Mouse (Mus musculus): ENCODE results near the gene Rab15.

DNA sequence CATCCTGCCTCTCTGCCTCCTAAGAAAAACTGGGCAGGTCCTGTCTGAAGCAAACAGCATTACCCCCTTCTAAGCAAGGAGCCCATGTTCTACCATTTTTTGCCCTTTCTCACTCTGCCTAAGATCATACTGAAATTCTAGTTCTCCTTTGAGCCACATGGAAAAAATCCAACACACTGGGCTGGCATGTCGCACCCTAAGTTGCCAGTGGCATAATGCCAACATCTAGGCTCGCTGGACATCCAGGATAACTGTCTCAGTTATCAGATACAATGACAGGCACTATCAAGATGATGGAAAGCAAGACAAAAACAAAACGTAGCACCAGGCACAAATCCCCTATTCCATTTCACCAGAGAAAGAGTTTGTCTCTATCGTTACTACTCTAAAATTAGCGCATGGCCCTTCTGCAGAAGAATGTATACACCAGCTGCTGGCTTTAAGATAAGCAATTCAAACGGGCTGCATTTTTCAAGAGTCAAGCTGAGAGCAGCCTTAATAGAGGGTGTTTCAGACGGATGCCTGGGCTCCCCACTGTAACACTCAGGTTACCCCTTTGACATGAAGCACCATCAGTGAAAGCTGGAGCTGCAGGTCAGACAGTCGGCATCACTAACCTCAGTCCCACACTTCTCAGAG, 32.1 kb downstream of the Rab15 start:
- TF ChIP-seq CTCF (conservative IDR thresholded peaks at IDR 0.05; ENCODE audit: low read length) = no peak
- TF ChIP-seq NANOG (IDR thresholded peaks at IDR 0.05; ENCODE audit: borderline replicate concordance, low read length) = no peak
- TF ChIP-seq POU5F1 (IDR thresholded peaks at IDR 0.05; ENCODE audit: borderline replicate concordance, low read length) = no peak

Data from E14TG2a.4 (cell line).